Mouse (Mus musculus) hindbrain, embryonic 15.5 days (tissue): ENCODE measurements at regions not wholly inside any gene's neighbourhood (a gene's known extent, or its start where the extent isn't known, plus 50 kb on each side); places are given as distances from the start of the nearest gene placed in this dataset.
A peak's percentile ranks its signal among the peaks of the same experiment; 100 is the strongest.
"Not testable (repeated sequence)": the region's sequence is repeated elsewhere in the genome, so short reads cannot be mapped to it uniquely, and the experiment has no call there.

Source experiments
- ATAC-seq: fragments of 200-750 bp; cut with Nextera tagmentation; 2 replicates; pipeline ENCODE4 v1.8.0; 2017; ENCODE audit warnings: low read depth, moderate number of reproducible peaks, moderate TSS enrichment; ENCODE audit not compliant: low FRiP score
- H3K27ac ChIP-seq: fragments of 300-500 bp; sonication (generic); replicated peaks from 2 replicates; pipeline ENCODE4 v1.5.1; 2015; ENCODE audit warnings: mild to moderate bottlenecking, inconsistent platforms
- H3K27me3 ChIP-seq: fragments of 300-500 bp; sonication (generic); 2 replicates; pipeline ENCODE4 v1.6.1; 2015; ENCODE audit warnings: control low read depth, inconsistent platforms
- H3K36me3 ChIP-seq: fragments of 300-500 bp; sonication (generic); 2 replicates; pipeline ENCODE4 v1.6.1; 2015; ENCODE audit warnings: control low read depth, inconsistent platforms
- H3K4me1 ChIP-seq: fragments of 300-500 bp; sonication (generic); replicated peaks from 2 replicates; pipeline ENCODE4 v1.6.1; 2015; ENCODE audit warnings: control low read depth, inconsistent platforms
- H3K4me2 ChIP-seq: fragments of 300-500 bp; sonication (generic); 2 replicates; pipeline ENCODE4 v1.6.1; 2015; ENCODE audit warnings: moderate library complexity, mild to moderate bottlenecking, inconsistent platforms
- H3K4me3 ChIP-seq: fragments of 300-500 bp; sonication (generic); 2 replicates; pipeline ENCODE4 v1.5.1; 2015; ENCODE audit warnings: mild to moderate bottlenecking, inconsistent platforms
- H3K9ac ChIP-seq: fragments of 300-500 bp; sonication (generic); 2 replicates; pipeline ENCODE4 v1.6.1; 2015; ENCODE audit warnings: inconsistent platforms
- H3K9me3 ChIP-seq: fragments of 300-500 bp; sonication (generic); 2 replicates; pipeline ENCODE4 v1.6.1; 2016; ENCODE audit warnings: control low read depth, inconsistent platforms
- WGBS: fragments of 180-500 bp; shearing (Covaris S2); methylation state at CpG from one replicate; pipeline ENCODE4 v1.1.7; 2015; 5-methylcytosine and 5-hydroxymethylcytosine counted together

DNA sequence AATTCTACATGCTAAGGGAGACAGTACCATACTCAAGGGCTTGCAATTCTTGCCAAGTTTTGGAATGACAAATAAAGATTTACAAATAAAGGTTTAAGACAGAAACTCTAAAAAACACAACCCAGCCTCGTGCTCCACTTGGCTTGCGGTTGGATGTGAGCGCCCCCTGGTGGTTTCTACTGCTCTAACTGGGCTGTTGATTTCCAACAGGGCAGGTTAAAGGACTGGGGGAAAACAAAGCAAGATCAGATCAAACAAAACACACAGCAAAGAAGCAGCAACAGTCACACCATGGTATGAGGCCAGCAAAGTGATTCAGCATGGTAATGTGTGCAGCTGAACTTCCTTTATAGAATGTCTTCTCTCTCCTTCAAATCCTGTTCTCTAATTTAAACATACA lies 339.2 kb downstream of the Adam3 start:
- Histone ChIP-seq H3K27me3 (no peaks in the 10 kb centered on the region), H3K27ac (no peak overlapping the region), H3K9ac (no peak overlapping the region), H3K9me3 (no peaks in the 10 kb centered on the region), H3K4me1 (no peaks in the 10 kb centered on the region), H3K4me2 (no peak overlapping the region), H3K36me3 (no peaks in the 10 kb centered on the region), H3K4me3 (no peak overlapping the region)
- peak; percentile 45; the same call in 1 of the 2 replicates for ATAC-seq
- under 1% methylated on average over 3 of the region's 3 CpGs for WGBS

DNA sequence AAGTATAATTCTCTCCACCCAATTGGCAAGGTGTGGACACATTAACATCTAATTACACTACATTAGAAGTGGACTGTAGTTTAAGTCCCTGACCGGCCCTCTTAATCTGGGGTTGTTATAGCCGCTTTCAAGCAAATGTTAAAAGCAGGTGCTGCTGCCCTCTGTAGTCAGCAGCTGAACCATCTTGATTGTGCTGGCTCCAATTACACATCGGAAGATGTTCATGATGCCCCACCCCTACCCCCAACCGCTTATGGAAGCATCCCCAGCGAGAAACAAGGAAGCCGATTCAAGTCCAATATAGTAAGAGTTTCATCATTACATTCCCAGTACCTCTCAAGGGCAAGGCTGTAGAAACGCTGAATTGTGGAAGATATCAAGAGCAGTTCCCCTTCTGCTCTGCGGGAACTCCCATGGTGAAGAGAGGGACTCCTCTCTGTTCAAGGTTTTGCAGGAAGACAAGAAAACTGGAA lies 341.7 kb downstream of the Adam3 start:
- no peak overlapping the region for H3K4me3 ChIP-seq
- no peak overlapping the region for H3K27ac ChIP-seq
- no peak overlapping the region for H3K4me2 ChIP-seq
- no peaks in the 10 kb centered on the region for H3K9me3 ChIP-seq
- no peaks in the 10 kb centered on the region for H3K36me3 ChIP-seq
- H3K9ac ChIP-seq = no peak overlapping the region
- no peaks in the 10 kb centered on the region for H3K4me1 ChIP-seq
- no peak for ATAC-seq
- 70% methylated on average over 8 of the region's 8 CpGs for WGBS
- H3K27me3 ChIP-seq = no peaks in the 10 kb centered on the region

DNA sequence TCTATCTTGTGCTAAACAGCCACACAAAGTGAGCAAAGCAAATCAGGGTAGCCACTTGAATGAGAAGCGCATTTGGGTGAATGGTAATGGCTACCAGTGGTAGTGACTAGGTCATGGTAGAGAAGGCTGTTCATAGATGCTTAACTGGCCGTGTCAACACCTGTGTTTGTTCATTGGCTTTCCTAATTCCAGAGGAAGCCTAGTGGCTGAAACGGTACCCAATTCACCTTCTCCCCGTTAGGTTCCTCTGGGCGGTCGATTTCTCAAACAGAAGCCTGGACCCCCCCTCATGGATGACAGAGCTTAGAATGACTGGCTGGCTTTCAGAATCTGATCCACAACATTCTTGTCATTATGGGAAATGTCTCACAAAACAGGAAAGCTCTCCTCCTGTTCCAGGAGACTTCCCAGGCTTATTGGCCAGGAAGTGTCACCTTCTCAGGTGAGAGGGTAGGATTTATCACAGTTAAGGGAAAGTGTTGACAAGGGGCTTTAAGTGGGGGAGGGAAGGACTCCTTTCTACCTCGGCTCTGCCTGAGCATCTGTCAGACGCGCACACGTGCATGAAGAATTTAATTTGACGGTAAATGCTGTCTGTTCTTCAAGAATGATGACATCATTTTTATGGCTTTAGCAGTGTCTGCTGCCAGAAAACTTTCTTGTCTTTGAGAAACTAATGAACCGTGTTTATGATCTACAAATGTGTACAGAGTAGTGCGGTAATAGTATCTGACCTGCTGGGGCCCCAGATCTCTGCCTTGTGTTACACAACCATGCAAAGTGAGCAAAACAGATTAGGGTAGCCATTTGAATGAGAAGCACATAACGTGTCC lies 342.3 kb downstream of the Adam3 start:
- Histone ChIP-seq H3K9ac (no peak overlapping the region), H3K27ac (no peak overlapping the region), H3K4me1 (no peaks in the 10 kb centered on the region), H3K4me3 (no peak overlapping the region), H3K27me3 (no peaks in the 10 kb centered on the region), H3K36me3 (no peaks in the 10 kb centered on the region), H3K9me3 (no peaks in the 10 kb centered on the region), H3K4me2 (no peak overlapping the region)
- WGBS = 74% methylated on average over 14 of the region's 14 CpGs
- ATAC-seq = no peak

DNA sequence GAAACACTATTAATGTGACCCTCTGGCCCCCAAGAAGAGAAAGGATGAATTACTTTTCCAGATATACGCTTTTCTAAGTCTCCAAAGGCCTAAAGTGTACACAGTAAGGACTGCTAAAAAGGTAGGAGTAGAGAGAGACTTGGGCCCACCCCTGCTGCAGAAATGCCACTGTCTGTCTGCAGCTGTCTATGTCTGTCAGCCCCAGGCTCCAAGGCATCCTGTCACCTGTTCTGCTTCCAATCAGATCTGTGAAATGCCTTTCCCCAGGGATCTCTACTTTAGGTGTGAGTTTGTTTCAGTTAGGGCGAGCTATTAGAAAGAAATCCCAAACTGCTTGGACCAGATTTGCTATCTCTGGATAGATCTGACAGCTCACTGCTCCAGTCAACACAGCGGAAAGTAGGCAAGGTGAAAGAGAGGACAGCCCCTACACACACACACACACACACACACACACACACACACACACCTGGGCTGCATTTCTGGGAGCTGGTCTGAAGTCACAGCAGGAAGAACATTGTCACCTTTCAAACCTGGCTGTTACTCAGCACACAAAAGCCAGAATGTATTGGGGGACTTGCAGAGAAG lies 343.9 kb downstream of the Adam3 start:
- H3K9me3 ChIP-seq = no peaks in the 10 kb centered on the region
- no peaks in the 10 kb centered on the region for H3K4me1 ChIP-seq
- no peaks in the 10 kb centered on the region for H3K27me3 ChIP-seq
- no peaks in the 10 kb centered on the region for H3K36me3 ChIP-seq
- H3K4me3 ChIP-seq = no peak overlapping the region
- no peak overlapping the region for H3K4me2 ChIP-seq
- WGBS = 78% methylated on average over 3 of the region's 3 CpGs
- no peak overlapping the region for H3K27ac ChIP-seq
- H3K9ac ChIP-seq = no peak overlapping the region
- ATAC-seq = no peak

DNA sequence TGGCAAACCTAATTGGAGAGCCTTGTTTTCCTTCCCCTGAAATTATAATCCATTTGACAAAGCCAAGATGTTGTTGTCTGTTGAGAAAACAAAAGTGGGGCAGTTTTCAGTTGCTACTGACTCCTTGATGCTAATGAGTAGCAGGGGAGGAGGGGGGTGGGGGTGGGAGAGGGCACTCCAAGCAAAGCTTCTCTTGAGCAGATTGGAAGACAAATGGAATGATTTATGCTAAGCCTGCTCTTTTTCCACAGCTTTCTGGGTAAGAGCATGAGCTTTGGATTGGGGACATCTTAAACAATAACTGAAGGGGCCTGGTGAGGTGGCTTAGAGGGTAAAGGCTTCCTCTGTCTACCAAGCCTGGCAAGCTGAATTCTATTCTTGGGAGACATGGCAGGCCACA lies 347.6 kb downstream of the Adam3 start:
- Histone ChIP-seq H3K27me3 (no peaks in the 10 kb centered on the region), H3K9ac (no peak overlapping the region), H3K9me3 (no peaks in the 10 kb centered on the region), H3K36me3 (no peaks in the 10 kb centered on the region), H3K27ac (no peak overlapping the region), H3K4me3 (no peak overlapping the region), H3K4me1 (no peaks in the 10 kb centered on the region), H3K4me2 (no peak overlapping the region)
- ATAC-seq = no peak

DNA sequence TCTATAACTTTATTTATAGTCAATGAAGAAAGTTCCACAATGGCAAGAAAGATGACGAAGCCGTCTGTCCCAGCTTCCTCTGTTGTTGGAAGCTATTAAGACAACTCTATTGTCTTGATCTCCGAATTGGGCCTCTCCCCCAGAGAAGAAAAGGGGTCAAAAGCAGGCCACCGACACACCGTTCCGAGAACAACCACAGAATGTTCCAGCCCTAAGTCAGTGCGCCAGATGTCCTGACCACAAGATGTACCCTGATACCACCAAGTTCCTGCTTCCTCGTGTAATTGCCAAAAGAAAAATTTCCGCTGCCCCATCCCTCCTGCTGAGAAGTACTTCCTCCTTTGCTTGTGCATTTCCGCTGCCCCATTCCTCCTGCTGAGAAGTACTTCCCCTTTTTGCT lies 348.8 kb downstream of the Adam3 start:
- H3K4me2 ChIP-seq, ATAC-seq, H3K27ac ChIP-seq: not testable (repeated sequence)

DNA sequence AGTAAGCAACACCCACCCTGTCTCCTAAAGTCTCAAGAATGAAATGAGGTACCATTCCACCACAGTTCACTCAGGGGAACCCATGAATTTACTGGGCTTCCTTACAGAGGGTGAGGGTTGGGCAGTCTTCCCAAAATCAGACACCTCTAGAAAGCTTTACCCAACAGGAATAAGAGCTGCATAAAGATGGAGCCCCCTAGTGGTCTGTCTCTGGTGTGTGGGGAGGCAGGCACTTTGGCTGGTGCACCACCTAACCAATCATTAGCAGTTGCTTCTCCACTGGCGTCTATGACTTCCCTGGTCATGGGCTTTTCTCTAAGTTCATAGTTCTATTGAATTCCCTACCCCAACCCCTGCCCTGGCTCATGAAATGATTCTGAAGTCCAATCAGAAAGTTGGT lies 351.1 kb downstream of the Adam3 start:
- Histone ChIP-seq H3K9me3 (no peaks in the 10 kb centered on the region), H3K36me3 (no peaks in the 10 kb centered on the region), H3K27ac (no peak overlapping the region), H3K27me3 (no peaks in the 10 kb centered on the region), H3K9ac (no peak overlapping the region), H3K4me2 (no peak overlapping the region), H3K4me3 (no peak overlapping the region), H3K4me1 (no peaks in the 10 kb centered on the region)
- no peak for ATAC-seq
- whole genome bisulfite sequencing = 79% methylated on average over 1 of the region's 1 CpGs

More for the DNA sequence above, 348.8 kb downstream of the Adam3 start:
- not testable (repeated sequence) for H3K4me1 ChIP-seq, H3K9me3 ChIP-seq, H3K9ac ChIP-seq, H3K36me3 ChIP-seq, H3K27me3 ChIP-seq, H3K4me3 ChIP-seq
- 83% methylated on average over 10 of the region's 10 CpGs for WGBS

DNA sequence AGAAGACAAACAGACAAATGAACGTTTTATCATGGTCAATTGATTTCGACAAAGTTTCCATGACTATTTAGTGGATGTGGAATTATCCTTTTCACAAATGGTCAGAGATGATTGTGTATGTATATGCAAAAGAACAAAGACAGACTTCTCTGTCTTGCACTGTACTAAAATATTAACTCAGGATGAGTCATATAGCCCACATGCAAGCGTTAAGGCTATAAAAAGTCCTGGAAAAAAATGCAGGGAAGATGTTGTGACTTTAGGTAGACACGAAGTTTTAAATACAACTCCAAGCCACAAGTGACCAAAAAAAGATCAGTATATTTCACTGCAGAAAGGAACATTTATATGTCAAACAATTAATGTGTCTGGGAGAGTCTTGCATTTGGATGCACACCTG lies 353.6 kb downstream of the Adam3 start:
- Histone ChIP-seq H3K36me3 (no peaks in the 10 kb centered on the region), H3K4me2 (no peak overlapping the region), H3K4me1 (no peaks in the 10 kb centered on the region), H3K27ac (no peak overlapping the region), H3K9ac (no peak overlapping the region), H3K4me3 (no peak overlapping the region), H3K9me3 (no peaks in the 10 kb centered on the region), H3K27me3 (no peaks in the 10 kb centered on the region)
- ATAC-seq = no peak
- 87% methylated on average over 4 of the region's 4 CpGs for WGBS

DNA sequence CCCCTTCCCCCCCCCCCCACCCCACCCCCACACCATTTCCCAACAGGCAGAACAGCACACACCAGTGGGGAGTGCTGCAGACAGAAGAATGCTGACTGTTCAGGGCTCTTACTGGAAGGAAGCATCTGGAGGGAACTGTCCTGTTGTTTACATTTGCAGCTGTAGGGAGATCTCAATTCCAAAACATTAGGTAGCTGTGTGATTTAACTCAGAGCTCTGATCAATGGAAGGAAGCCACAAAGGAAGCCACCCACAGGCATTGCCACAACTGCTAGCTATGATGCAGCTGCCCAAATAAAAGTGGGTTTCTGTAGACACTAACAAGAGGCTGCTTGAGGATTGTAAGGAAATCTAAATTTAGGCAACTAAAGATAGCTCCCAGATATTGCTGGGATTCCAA lies 359.7 kb downstream of the Adam3 start:
- H3K27me3 ChIP-seq = no peaks in the 10 kb centered on the region
- no peak overlapping the region for H3K4me3 ChIP-seq
- H3K9me3 ChIP-seq = no peaks in the 10 kb centered on the region
- H3K4me2 ChIP-seq = no peak overlapping the region
- H3K27ac ChIP-seq = no peak overlapping the region
- no peak for ATAC-seq
- H3K9ac ChIP-seq = no peak overlapping the region
- H3K36me3 ChIP-seq = no peaks in the 10 kb centered on the region
- H3K4me1 ChIP-seq = no peaks in the 10 kb centered on the region

DNA sequence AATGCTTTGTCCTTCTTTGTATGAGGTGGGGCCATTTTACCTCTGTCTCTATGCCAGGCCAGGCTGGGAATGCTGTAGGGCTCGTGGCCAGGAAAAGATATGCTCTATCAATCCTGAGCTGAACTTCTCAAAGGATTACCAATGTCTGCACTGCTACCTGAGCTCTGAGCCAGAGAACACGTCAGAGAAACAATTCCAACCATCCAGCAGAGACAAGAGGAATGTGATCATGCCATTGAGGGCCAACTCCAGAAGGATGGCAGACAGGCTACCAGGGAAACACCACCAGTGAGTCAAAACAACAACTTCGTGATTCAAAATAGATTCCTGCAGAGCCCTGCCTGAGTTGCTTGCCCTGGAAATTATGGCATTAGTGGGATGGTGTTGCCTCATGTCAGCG lies 361.0 kb downstream of the Adam3 start:
- Histone ChIP-seq H3K27ac (no peak overlapping the region), H3K4me2 (no peak overlapping the region), H3K4me3 (no peak overlapping the region), H3K27me3 (no peaks in the 10 kb centered on the region), H3K9ac (no peak overlapping the region), H3K36me3 (no peaks in the 10 kb centered on the region), H3K4me1 (no peaks in the 10 kb centered on the region), H3K9me3 (no peaks in the 10 kb centered on the region)
- ATAC-seq = no peak
- 67% methylated on average over 4 of the region's 4 CpGs for WGBS

DNA sequence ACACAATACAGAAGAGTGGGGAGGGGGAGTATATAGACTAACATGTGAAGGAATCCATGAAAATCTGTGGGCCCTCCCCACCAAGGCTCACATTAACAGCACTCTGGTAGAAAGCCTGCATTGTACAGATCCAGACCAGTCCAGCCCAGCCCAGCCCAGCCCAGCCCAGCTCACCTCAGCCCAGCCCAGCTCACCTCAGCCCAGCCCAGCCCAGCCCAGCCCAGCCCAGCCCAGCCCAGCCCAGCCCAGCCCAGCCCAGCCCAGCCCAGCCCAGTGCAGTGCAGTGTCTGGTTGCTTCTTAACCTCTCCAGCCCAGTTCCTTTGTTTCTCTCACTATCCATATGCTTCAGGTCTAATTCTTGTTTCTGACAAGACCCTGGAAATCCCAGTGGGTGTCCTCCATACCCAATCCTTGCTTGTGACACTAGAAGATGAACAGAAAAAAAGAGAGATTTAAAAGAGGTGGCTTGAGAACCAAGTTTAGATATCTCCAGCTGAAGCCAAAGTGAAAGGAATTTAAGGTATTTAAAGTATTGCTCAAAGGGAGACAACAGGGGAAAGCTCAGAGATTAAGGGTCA lies 366.5 kb downstream of the Adam3 start:
- H3K4me1 ChIP-seq = no peaks in the 10 kb centered on the region
- no peaks in the 10 kb centered on the region for H3K36me3 ChIP-seq
- H3K27me3 ChIP-seq = no peaks in the 10 kb centered on the region
- no peak overlapping the region for H3K27ac ChIP-seq
- H3K4me2 ChIP-seq = no peak overlapping the region
- no peak overlapping the region for H3K4me3 ChIP-seq
- no peaks in the 10 kb centered on the region for H3K9me3 ChIP-seq
- no peak overlapping the region for H3K9ac ChIP-seq
- no peak for ATAC-seq

DNA sequence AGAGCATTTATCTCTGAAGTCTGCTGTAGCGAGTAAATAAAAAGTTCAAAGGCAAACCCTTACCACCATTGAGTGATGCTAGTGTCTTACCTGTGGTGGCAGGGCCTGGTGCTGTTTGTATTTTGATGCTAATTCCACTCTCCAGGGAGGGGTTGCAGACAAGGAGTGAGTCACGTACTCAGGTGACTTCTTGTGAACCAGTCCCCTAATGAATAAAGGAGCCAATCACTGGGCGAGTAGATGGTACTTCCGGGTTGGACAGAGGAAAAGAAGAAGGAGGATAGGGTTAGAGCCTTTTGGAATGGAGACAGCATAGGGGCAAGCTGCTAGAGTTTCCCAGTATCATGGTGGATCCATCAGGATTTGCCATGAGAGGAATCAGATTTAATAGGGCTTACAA lies 370.5 kb downstream of the Adam3 start:
- Histone ChIP-seq H3K4me1 (peaks cover 8% of the 10 kb centered on the region; the same call in 1 of the 2 replicates), H3K9me3 (no peaks in the 10 kb centered on the region), H3K27ac (no peak overlapping the region), H3K4me2 (no peak overlapping the region), H3K9ac (no peak overlapping the region), H3K27me3 (no peaks in the 10 kb centered on the region), H3K36me3 (no peaks in the 10 kb centered on the region), H3K4me3 (no peak overlapping the region)
- WGBS = 92% methylated on average over 4 of the region's 4 CpGs
- ATAC-seq = no peak
